Mouse (Mus musculus) heart, postnatal 0 days (tissue): Measurements from ENCODE around the gene Gp9.

Experiments
- CTCF ChIP-seq: IDR thresholded peaks from 2 replicates; pipeline ENCODE4 v1.5.1; 2016; ENCODE audit warnings: antibody characterized with exemption, control low read depth, low read depth
- EP300 ChIP-seq: IDR thresholded peaks from 2 replicates; pipeline ENCODE4 v1.6.1; 2016; ENCODE audit warnings: antibody characterized with exemption, low read depth

- TF ChIP-seq CTCF (no peak), EP300 (no peak)
Observed at GRCm38 (mm10) chr6:87748078-87748477, 29.8 kb upstream of the Gp9 start.
